9 mouse cellular contexts compared by ENCODE assay signal in genomic region chr3:153296375-153297068, GRCm38 (mm10).
DNase-seq lines count a peak whose midpoint lies in the region; ATAC-seq and TF ChIP-seq lines count a peak whose summit lies in the region.
"Had no signal": no experiment of that assay in that cellular context is flagged by ENCODE, and none has a peak within 500 bp of the region (broad histone marks: within the 10 kb centered on the region; RNA-seq: fewer than 3 reads in every experiment).

No protein-coding gene starts in this region.

- H3K4me1 ChIP-seq in limb, embryonic 14.5 days (ENCODE audit: control insufficient read depth, insufficient read depth, low read length) = 0 out of 2 replicates have a peak, but pooled peaks cover 6% of the 10 kb centered on the region
- peaks cover 8% of the 10 kb centered on the region; the same call in 1 of the 2 replicates for H3K4me1 ChIP-seq in limb, embryonic 10.5 days
- H3K4me1 ChIP-seq in stomach, embryonic 15.5 days = no peaks in the 10 kb centered on the region
- H3K4me1 ChIP-seq: megakaryocyte, embryonic 14.5 days had no signal

- H3K27ac ChIP-seq in limb, embryonic 14.5 days (replicated peaks; ENCODE audit: low read depth, low read length) = no peak overlapping the region
- H3K27ac ChIP-seq in limb, embryonic 10.5 days = no peak overlapping the region
- no peak overlapping the region for H3K27ac ChIP-seq in stomach, embryonic 15.5 days

- H3K4me2 ChIP-seq in limb, embryonic 14.5 days (replicated peaks; ENCODE audit: low read depth, low read length, severe bottlenecking) = no peak overlapping the region
- H3K4me2 ChIP-seq in stomach, embryonic 15.5 days = 0 out of 2 replicates have a peak overlapping the region, but pooled peaks have one; percentile 0

- H3K9me3 ChIP-seq in limb, embryonic 14.5 days (ENCODE audit: control insufficient read depth, low read length) = no peaks in the 10 kb centered on the region
- no peaks in the 10 kb centered on the region for H3K9me3 ChIP-seq in limb, embryonic 10.5 days (replicated peaks)
- no peaks in the 10 kb centered on the region for H3K9me3 ChIP-seq in stomach, embryonic 15.5 days

- no peak overlapping the region for H3K9ac ChIP-seq in limb, embryonic 14.5 days (ENCODE audit: low read depth, low read length, severe bottlenecking)
- no peak overlapping the region for H3K9ac ChIP-seq in stomach, embryonic 15.5 days

- H3K36me3 ChIP-seq in limb, embryonic 14.5 days (ENCODE audit: control insufficient read depth, insufficient read depth, low read length) = no peaks in the 10 kb centered on the region
- peaks cover 4% of the 10 kb centered on the region; the same call in 1 of the 2 replicates for H3K36me3 ChIP-seq in limb, embryonic 10.5 days
- no peaks in the 10 kb centered on the region for H3K36me3 ChIP-seq in stomach, embryonic 15.5 days

- no peak for ATAC-seq in limb, embryonic 14.5 days (ENCODE audit: low FRiP score, low read depth)
- ATAC-seq in stomach, embryonic 15.5 days (ENCODE audit: insufficient read depth, low FRiP score, low read depth) = peak; percentile 63; the same call in 1 of the 2 replicates

- H3K27me3 ChIP-seq in limb, embryonic 14.5 days (ENCODE audit: control insufficient read depth, insufficient read depth, low read length) = no peaks in the 10 kb centered on the region
- H3K27me3 ChIP-seq in limb, embryonic 10.5 days (ENCODE audit: low read depth, poor library complexity, severe bottlenecking) = no peaks in the 10 kb centered on the region
- no peaks in the 10 kb centered on the region for H3K27me3 ChIP-seq in stomach, embryonic 15.5 days (replicated peaks)
- H3K27me3 ChIP-seq: megakaryocyte, embryonic 14.5 days had no signal

- WGBS in limb, embryonic 14.5 days = 57% methylated on average over 22 of the region's 22 CpGs
- 79% methylated on average over 22 of the region's 22 CpGs for WGBS in limb, embryonic 10.5 days
- 43% methylated on average over 22 of the region's 22 CpGs for WGBS in stomach, embryonic 15.5 days

- DNase-seq in embryo, embryonic 10.5 days (ENCODE audit: low spot score) = peak; percentile 15
- no peak for DNase-seq in embryo, embryonic 10 days (ENCODE audit: low spot score)
- peak; percentile 9 for DNase-seq in limb, embryonic 14.5 days (ENCODE audit: low spot score)
- no peak for DNase-seq in limb, embryonic 10.5 days (ENCODE audit: low spot score)
- peak; percentile 72 to 90 for DNase-seq in layer of hippocampus, postnatal 14 days (ENCODE audit: low spot score in 2 of 2)
- DNase-seq in adrenal gland, postnatal 10 days = no peak
- DNase-seq in cerebellum, adult 9-10 months = no peak

- H3K4me3 ChIP-seq in limb, embryonic 14.5 days (replicated peaks; ENCODE audit: low read length) = no peak overlapping the region
- no peak overlapping the region for H3K4me3 ChIP-seq in limb, embryonic 10.5 days
- no peak overlapping the region for H3K4me3 ChIP-seq in stomach, embryonic 15.5 days (replicated peaks)
- H3K4me3 ChIP-seq: megakaryocyte, embryonic 14.5 days had no signal

- no peak for TF ChIP-seq POLR2A in limb, embryonic 14.5 days (IDR thresholded peaks at IDR 0.05; ENCODE audit: borderline replicate concordance, extremely low read depth, insufficient read depth, insufficient read length)

Comparison
In these comparisons a context has a peak if more than half of its experiments do, and no peak if none do; other contexts are left out.
1. DNase-seq: peak in embryo, embryonic 10.5 days (single experiment), limb, embryonic 14.5 days (single experiment) and layer of hippocampus, postnatal 14 days (2 of 2); none in embryo, embryonic 10 days (single experiment), limb, embryonic 10.5 days (single experiment), adrenal gland, postnatal 10 days (single experiment) and cerebellum, adult 9-10 months (single experiment).